Mouse (Mus musculus): ENCODE data around the gene Tex9.
"Not testable (repeated sequence)": the region's sequence is repeated elsewhere in the genome, so short reads cannot be mapped to it uniquely, and the experiment has no call there.

Tex9 gene

DNA sequence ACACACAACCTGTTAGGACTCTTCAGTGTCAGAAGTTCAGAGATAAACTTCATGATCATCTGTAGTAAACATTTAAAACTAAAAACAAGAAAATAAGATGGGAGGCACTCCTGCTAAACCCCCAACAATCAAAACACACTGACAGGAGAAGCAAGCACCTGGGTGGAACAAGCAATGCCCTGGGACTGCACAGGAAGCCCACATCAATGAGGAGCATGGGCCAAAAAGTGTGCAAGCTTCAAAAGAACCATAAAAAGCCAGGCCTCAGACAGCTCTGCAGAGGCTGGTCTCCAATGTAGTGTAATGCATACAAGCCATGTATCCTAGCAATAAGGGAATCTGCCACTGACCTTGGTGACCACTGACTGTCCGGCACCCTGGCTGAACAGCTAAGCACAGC lies 12.7 kb downstream of the Tex9 start:
- DNase-seq (ENCODE audit: low read depth) = no peak

- no peak for DNase-seq (ENCODE audit: low read depth)
These were observed 14.7 kb downstream of the Tex9 start for GRCm38 (mm10) chr9:72477306-72477705.

- no peak for DNase-seq (ENCODE audit: low read depth)
These were observed 16.5 kb downstream of the Tex9 start for GRCm38 (mm10) chr9:72475511-72475910.

- DNase-seq (ENCODE audit: low read depth) = no peak
These were observed 22.2 kb downstream of the Tex9 start for GRCm38 (mm10) chr9:72469851-72470250.

- no peak for DNase-seq (ENCODE audit: low read depth)
These were observed 23.4 kb downstream of the Tex9 start for GRCm38 (mm10) chr9:72468616-72469015.

GRCm38 (mm10) chr9:72467551-72468407 lies 24.2 kb downstream of the Tex9 start:
- peak; percentile 51 for DNase-seq (ENCODE audit: low read depth)

- DNase-seq (ENCODE audit: low read depth) = no peak
These were observed 26.2 kb downstream of the Tex9 start for GRCm38 (mm10) chr9:72465754-72466181.

GRCm38 (mm10) chr9:72464806-72465205 lies 27.2 kb downstream of the Tex9 start:
- DNase-seq (ENCODE audit: low read depth) = no peak

DNA sequence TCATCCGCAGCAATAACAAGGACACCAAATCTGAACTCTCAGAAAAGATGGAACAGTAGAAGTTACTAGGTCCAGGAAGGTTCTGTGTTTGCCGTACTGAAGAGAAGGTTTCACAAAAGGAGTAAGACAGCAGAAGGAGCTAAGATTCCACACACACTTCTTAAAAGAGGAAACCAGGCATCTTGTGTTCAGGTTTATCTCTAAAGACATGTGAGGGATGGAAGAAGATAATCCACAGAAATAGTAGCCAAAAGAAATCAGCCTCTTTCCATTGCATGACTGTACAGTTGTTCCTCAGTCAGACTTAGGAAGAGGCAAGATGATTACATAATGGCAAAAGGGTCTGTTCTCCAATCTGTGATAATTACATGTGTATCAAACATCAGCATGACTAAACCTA lies 29.6 kb downstream of the Tex9 start:
- DNase-seq (ENCODE audit: low read depth) = no peak

- no peak for DNase-seq (ENCODE audit: low read depth)
These were observed 31.2 kb downstream of the Tex9 start for GRCm38 (mm10) chr9:72460767-72461166.

GRCm38 (mm10) chr9:72459703-72460102 lies 32.3 kb downstream of the Tex9 start:
- DNase-seq (ENCODE audit: low read depth) = no peak

DNA sequence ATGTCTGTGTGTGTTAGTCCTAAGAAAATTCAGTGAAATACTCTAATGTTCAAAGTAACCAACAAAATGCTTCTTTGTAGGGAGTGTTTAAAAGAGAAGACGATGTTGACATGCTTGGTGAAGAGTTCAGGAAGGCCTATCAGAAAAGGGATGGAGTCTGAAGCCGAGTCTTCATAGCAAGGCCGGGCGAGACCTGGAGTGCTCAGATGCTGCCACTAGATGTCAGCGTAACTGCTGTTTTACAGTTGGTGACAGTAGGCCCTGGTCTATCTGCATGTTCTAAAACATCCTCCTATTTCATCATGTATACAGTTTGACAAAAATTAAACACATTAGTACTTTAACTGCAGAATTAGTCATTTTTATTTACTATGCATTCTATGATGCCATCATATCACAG lies 33.8 kb downstream of the Tex9 start:
- peak; percentile 57 for DNase-seq (ENCODE audit: low read depth)

DNA sequence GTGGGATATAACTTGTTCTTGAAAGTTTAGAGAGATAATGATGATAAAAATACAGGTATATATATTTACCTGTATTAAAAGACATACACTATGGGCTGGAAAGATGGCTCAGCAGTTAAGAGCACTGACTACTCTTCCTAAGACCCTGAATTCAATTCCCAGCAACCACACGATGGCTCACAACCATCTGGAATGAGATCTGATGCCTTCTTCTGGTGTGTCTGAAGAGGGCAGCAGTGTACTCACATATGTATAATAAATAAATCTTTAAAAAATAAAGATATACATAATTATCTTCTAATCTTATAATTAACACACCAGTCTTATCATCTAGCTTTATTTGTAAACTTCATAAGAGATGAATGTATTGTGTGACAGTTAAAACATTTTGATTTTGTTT lies 35.6 kb downstream of the Tex9 start:
- no peak for DNase-seq (ENCODE audit: low read depth)

- DNase-seq (ENCODE audit: low read depth) = not testable (repeated sequence)
These were observed 37.7 kb downstream of the Tex9 start for GRCm38 (mm10) chr9:72454281-72454680.

DNA sequence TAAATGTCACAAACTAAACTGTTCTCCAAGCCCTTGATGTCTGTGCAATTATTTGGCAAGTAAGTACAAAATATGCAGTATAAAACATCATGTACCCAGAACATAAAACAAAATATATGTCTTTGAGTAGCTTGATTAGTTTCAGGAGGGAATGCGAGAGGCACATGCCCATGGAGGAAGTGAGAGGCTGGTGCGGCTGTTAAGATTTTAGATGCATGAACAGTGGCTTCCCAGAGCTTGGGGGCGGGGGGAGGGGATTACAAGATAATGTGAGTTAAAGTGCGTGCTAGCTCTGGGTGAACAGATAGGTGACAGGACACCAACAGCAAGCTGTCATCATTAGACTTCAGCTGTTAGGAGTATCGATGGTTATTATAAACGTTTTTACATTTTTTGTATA lies 40.9 kb downstream of the Tex9 start:
- no peak for DNase-seq (ENCODE audit: low read depth)

DNA sequence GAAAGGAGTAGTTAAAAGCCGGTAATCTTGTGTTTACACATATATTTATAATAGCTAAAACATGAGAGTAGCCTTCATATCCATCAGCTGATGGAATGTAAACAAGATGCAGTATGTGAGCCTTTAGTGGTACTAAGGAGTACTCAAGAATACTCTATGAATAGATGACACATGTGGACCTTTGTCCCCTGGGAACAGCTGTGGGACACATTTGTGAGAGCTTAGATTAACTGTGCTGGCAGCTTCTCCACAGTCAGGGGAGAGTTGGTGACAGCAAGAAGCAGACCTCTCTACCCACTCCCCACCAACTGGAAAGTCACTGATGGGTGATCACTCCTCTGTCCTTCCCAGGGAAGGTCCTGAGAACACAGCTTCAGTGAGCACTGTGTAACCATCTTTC lies 41.6 kb downstream of the Tex9 start:
- no peak for DNase-seq (ENCODE audit: low read depth)

DNA sequence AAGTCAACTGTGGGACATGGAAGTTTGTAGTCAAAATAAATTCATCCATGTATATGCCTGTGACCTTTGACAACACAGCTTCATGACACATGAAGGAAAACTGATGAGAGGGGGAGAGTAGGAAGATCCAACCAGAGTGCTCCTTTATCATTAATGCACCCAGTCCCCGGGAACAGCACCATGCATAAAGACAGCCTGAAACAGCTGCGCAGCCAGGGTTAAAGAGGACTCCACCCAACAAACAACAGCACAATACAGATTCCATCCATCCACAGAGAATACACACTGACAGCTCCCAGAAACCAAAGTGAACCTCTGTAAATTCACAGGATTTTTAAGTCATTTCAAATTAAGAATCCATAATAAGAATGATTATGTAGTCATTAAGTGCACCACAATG lies 42.2 kb downstream of the Tex9 start:
- DNase-seq (ENCODE audit: low read depth) = no peak

DNA sequence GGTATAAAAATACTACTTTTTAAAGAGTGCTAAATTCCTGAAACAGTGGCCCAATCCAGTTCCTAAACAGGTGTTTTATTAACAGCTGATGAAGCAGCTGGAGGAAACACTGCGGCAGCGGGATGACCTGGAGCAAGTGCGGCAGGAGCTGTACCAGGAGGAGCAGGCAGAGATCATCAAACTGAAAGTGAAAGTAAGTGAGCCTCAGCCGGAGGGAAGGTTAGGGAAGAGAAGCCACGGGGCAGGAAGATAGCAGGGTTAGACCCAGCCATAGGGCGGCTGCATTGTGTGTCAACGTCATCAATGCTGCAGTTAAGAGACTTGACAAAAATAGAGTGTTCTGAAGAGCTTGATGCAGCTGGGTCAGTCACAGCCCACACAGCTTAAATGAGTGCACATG lies 42.6 kb downstream of the Tex9 start:
- no peak for DNase-seq (ENCODE audit: low read depth)

DNA sequence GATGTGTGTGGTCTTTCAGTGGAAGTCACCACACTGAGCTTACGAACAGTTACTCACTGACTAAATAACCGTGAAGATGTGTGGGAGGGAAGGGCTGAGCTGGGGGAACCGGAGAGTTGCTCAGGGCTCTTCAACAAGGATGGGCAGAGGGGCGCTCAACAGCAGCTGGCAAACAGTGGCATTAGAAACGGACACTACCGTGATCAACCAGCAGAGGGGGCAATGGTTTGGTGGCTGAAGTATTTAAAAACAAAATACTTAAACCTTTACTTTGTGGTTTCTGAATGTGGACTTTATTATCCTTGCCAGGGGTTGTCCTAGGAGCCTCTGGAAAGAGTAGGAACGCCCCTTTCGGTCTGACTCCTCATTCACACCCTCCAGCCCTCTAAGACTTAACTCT lies 44.0 kb downstream of the Tex9 start:
- DNase-seq (ENCODE audit: low read depth) = no peak

DNA sequence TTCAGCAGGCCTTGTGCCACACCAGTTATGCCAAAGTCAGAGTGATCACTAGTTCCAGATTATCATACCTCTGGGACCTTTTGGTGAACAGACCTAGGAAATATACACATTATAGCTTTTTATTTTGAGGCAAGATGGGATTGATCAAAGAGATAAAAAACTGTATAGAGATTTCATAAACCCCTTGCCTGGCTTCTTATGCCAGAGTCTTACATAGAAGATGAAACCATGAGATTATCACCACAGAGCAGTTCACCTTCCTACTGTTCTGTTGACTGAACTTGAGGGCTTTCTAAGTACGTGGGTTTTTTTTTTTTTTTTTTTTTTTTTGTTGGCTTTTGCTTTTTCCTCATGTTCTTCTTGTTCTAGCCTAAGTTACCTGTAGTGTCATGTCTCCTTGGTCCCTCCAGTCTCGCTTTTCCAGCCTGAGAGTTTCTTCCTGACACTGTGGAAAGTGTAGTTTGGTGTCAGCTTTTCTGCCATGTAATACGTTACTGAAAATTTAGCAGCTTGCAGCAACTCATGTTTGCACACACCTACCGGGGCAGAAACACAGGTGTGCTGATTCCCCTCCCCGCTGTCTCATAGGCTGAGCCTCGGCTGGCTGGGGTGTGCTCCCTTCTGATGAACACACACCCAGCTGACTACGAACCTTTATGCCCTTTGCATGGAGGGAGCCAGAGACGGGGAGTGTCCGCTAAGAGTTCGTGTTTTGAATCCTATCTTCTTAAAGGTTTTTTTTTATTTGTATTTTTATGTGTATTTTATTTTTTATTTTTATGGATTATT lies 49.9 kb downstream of the Tex9 start:
- DNase-seq (ENCODE audit: low read depth) = no peak

DNA sequence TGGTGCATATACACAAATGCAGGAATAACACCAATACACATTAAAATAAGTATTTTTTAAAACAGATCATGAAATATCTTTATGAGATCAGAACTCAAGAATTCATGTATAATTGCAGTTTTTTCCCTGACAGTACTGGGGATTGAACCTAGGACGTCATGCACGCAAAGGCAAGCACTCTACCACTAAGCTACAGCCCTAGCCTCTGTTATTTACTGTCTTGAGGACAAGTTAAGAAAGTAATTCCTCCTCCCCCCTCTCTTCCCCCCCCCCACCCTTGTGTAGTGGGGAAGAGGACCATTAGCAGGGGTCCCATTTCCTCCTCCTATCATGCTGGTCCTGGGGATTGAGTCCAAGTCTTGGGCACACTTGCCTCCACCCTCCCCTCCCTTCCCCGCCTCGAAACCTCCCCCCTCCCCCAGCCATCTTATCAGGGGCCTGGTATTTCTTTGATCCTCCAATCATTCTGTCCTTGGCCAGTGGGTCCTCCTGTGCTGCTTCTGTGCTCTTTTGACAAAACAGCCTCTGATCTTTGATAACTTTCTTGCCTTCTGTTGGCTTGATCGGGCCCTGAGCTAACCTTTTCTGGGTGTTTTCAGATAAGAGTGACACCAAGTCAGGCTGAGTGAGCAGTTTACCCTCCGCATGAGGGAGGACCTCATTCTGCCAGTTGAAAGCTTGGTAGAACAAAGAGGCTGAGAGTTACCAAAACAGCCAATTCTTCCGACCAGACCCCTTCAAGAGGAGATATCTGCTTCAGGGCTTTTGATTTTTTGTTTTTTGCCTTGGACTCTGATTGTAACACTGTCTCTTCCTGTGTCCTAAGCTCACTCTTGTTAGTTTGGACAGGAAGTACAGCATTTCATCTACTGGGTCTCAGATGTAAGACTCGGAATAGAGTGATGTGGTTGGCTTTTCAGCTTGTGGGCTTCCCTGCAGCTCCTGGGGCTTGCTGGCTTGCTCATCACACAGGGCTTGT lies 50.8 kb downstream of the Tex9 start:
- peak; percentile 82 for DNase-seq (ENCODE audit: low read depth)

- DNase-seq (ENCODE audit: low read depth) = no peak
These were observed 51.7 kb downstream of the Tex9 start for GRCm38 (mm10) chr9:72440358-72440757.
